Mouse (Mus musculus): Measurements from ENCODE around the gene Slc11a2.
"Not testable (repeated sequence)": the region's sequence is repeated elsewhere in the genome, so short reads cannot be mapped to it uniquely, and the experiment has no call there.

Gene Slc11a2

GRCm38 (mm10) chr15:100351501-100352060 is 73.3 kb downstream of the Slc11a2 start:
- DNase-seq (ENCODE audit: low spot score) = no peak

DNA sequence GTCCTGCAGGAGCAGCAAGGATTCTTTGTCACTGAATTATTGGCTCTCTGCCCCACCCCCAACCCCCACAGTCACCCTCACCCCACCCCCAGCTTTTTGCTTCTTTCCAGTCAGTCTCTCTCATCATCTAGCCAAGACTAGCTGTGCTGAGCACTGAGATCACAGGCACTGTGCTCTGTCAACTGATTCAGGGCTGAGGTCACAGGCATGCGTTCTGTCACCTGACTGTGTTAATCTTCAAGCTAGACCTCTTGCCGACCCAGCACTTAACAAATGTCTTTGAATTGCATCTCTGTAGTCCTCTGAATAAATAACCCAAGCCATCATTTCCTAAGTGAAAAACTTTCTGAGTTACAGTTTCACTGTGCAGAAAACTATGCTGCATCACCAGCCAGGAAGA is 75.4 kb downstream of the Slc11a2 start:
- no peak for DNase-seq (ENCODE audit: low spot score)

DNA sequence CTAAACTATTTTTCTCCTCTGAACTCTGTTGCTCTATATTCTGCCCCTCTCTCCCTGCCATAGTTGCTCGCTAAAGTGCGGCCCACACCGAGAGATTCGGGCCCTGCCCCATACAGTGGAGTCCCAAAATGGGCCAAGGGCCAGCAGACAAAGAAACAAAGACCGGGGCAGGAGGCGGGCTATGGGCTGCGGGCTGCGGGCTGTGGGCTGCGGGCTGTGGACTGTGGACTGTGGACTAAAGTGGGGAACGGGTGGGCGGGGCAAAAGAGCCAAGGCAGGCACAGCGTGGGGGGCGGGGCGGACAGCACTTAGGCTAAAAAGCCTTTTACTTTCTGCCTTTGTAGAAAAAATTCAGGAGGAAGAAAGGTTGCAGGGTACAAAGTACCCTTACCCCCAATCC is 78.1 kb downstream of the Slc11a2 start:
- no peak for DNase-seq (ENCODE audit: low spot score)

- DNase-seq (ENCODE audit: low spot score) = no peak
Observed at GRCm38 (mm10) chr15:100345484-100345883, 79.4 kb downstream of the Slc11a2 start.

- not testable (repeated sequence) for DNase-seq (ENCODE audit: low spot score)
Observed at GRCm38 (mm10) chr15:100341314-100341980, 83.4 kb downstream of the Slc11a2 start.

Data from c-Kit-positive CD71-positive TER-119-positive erythroid progenitor cells, embryonic 14.5 days (primary cell).